Mouse (Mus musculus): ENCODE results near the gene Rnf216. TPM values are rescaled to one million over a fixed set of nuclear protein-coding genes. Genes with fewer than 3 reads are reported as not detected.
A peak's percentile ranks its signal among the peaks of the same experiment; 100 is the strongest.

The Rnf216 gene
- total and polyA plus RNA-seq, 2 experiments from 2014 or later = 27.5 to 40.7 TPM

GRCm38 (mm10) chr5:143043902-143044301, 68.9 kb downstream of the Rnf216 start:
- no peak overlapping the region for H3K9ac ChIP-seq (replicated peaks; ENCODE audit: low read length, poor library complexity, severe bottlenecking)
- no peaks in the 10 kb centered on the region for H3K27me3 ChIP-seq (ENCODE audit: insufficient read depth, low read length)
- DNase-seq (ENCODE audit: low spot score) (no peak), ATAC-seq (ENCODE audit: low FRiP score) (no peak)
- no peak for TF ChIP-seq CTCF (IDR thresholded peaks at IDR 0.05)
- WGBS = 34% methylated on average over 2 of the region's 2 CpGs
- no peaks in the 10 kb centered on the region for H3K4me1 ChIP-seq (ENCODE audit: insufficient read depth, low read length)
- H3K9me3 ChIP-seq (ENCODE audit: low read length) = no peaks in the 10 kb centered on the region
- H3K27ac ChIP-seq (ENCODE audit: low read depth, low read length) = no peak overlapping the region
- H3K4me3 ChIP-seq (ENCODE audit: low read depth, low read length) = no peak overlapping the region
- no peaks in the 10 kb centered on the region for H3K36me3 ChIP-seq (ENCODE audit: insufficient read depth, low read length)
- H3K4me2 ChIP-seq (ENCODE audit: low read depth, low read length, poor library complexity, severe bottlenecking) = no peak overlapping the region

- DNase-seq (ENCODE audit: low spot score) = peak; percentile 61
- TF ChIP-seq CTCF (IDR thresholded peaks at IDR 0.05) = peak; percentile 59
- Histone ChIP-seq H3K9ac (replicated peaks; ENCODE audit: low read length, poor library complexity, severe bottlenecking) (no peak overlapping the region), H3K27me3 (ENCODE audit: insufficient read depth, low read length) (no peaks in the 10 kb centered on the region), H3K4me1 (ENCODE audit: insufficient read depth, low read length) (no peaks in the 10 kb centered on the region), H3K4me2 (ENCODE audit: low read depth, low read length, poor library complexity, severe bottlenecking) (no peak overlapping the region), H3K36me3 (ENCODE audit: insufficient read depth, low read length) (no peaks in the 10 kb centered on the region), H3K9me3 (ENCODE audit: low read length) (no peaks in the 10 kb centered on the region), H3K4me3 (ENCODE audit: low read depth, low read length) (no peak overlapping the region), H3K27ac (ENCODE audit: low read depth, low read length) (no peak overlapping the region)
- no peak for ATAC-seq (ENCODE audit: low FRiP score)
- 78% methylated on average over 2 of the region's 2 CpGs for WGBS
These were observed 69.5 kb downstream of the Rnf216 start for GRCm38 (mm10) chr5:143043285-143043684.

- no peaks in the 10 kb centered on the region for H3K27me3 ChIP-seq (ENCODE audit: insufficient read depth, low read length)
- no peak for ATAC-seq (ENCODE audit: low FRiP score)
- no peak overlapping the region for H3K9ac ChIP-seq (replicated peaks; ENCODE audit: low read length, poor library complexity, severe bottlenecking)
- no peak overlapping the region for H3K4me3 ChIP-seq (ENCODE audit: low read depth, low read length)
- 86% methylated on average over 4 of the region's 4 CpGs for WGBS
- no peak overlapping the region for H3K27ac ChIP-seq (ENCODE audit: low read depth, low read length)
- H3K9me3 ChIP-seq (ENCODE audit: low read length) = no peaks in the 10 kb centered on the region
- no peak overlapping the region for H3K4me2 ChIP-seq (ENCODE audit: low read depth, low read length, poor library complexity, severe bottlenecking)
- no peaks in the 10 kb centered on the region for H3K4me1 ChIP-seq (ENCODE audit: insufficient read depth, low read length)
- no peak for TF ChIP-seq CTCF (IDR thresholded peaks at IDR 0.05)
- DNase-seq (ENCODE audit: low spot score) = no peak
- H3K36me3 ChIP-seq (ENCODE audit: insufficient read depth, low read length) = 0 out of 2 replicates have a peak, but pooled peaks cover 2% of the 10 kb centered on the region
These were observed 74.0 kb downstream of the Rnf216 start for GRCm38 (mm10) chr5:143038794-143039193.

GRCm38 (mm10) chr5:143037201-143037600, 75.6 kb downstream of the Rnf216 start:
- H3K9me3 ChIP-seq (ENCODE audit: low read length) = no peaks in the 10 kb centered on the region
- H3K27me3 ChIP-seq (ENCODE audit: insufficient read depth, low read length) = no peaks in the 10 kb centered on the region
- TF ChIP-seq CTCF (IDR thresholded peaks at IDR 0.05) = peak; percentile 84
- H3K27ac ChIP-seq (ENCODE audit: low read depth, low read length) = no peak overlapping the region
- peak; percentile 77 for DNase-seq (ENCODE audit: low spot score)
- ATAC-seq (ENCODE audit: low FRiP score) = no peak
- 0 out of 2 replicates have a peak, but pooled peaks cover 2% of the 10 kb centered on the region for H3K36me3 ChIP-seq (ENCODE audit: insufficient read depth, low read length)
- H3K4me3 ChIP-seq (ENCODE audit: low read depth, low read length) = no peak overlapping the region
- no peak overlapping the region for H3K4me2 ChIP-seq (ENCODE audit: low read depth, low read length, poor library complexity, severe bottlenecking)
- no peaks in the 10 kb centered on the region for H3K4me1 ChIP-seq (ENCODE audit: insufficient read depth, low read length)
- WGBS = 16% methylated on average over 1 of the region's 1 CpGs
- no peak overlapping the region for H3K9ac ChIP-seq (replicated peaks; ENCODE audit: low read length, poor library complexity, severe bottlenecking)

GRCm38 (mm10) chr5:143036052-143036451, 76.7 kb downstream of the Rnf216 start:
- no peak for DNase-seq (ENCODE audit: low spot score)
- TF ChIP-seq CTCF (IDR thresholded peaks at IDR 0.05) = 0 out of 2 replicates have a peak, but pooled peaks have one; percentile 3
- Histone ChIP-seq H3K27me3 (ENCODE audit: insufficient read depth, low read length) (no peaks in the 10 kb centered on the region), H3K4me2 (ENCODE audit: low read depth, low read length, poor library complexity, severe bottlenecking) (no peak overlapping the region), H3K9me3 (ENCODE audit: low read length) (no peaks in the 10 kb centered on the region), H3K36me3 (ENCODE audit: insufficient read depth, low read length) (0 out of 2 replicates have a peak, but pooled peaks cover 2% of the 10 kb centered on the region), H3K4me1 (ENCODE audit: insufficient read depth, low read length) (no peaks in the 10 kb centered on the region), H3K4me3 (ENCODE audit: low read depth, low read length) (no peak overlapping the region), H3K9ac (replicated peaks; ENCODE audit: low read length, poor library complexity, severe bottlenecking) (no peak overlapping the region), H3K27ac (ENCODE audit: low read depth, low read length) (no peak overlapping the region)
- 96% methylated on average over 1 of the region's 1 CpGs for WGBS
- no peak for ATAC-seq (ENCODE audit: low FRiP score)

GRCm38 (mm10) chr5:143035271-143035670, 77.5 kb downstream of the Rnf216 start:
- no peak for ATAC-seq (ENCODE audit: low FRiP score)
- H3K4me3 ChIP-seq (ENCODE audit: low read depth, low read length) = no peak overlapping the region
- no peaks in the 10 kb centered on the region for H3K4me1 ChIP-seq (ENCODE audit: insufficient read depth, low read length)
- 86% methylated on average over 4 of the region's 4 CpGs for WGBS
- H3K27ac ChIP-seq (ENCODE audit: low read depth, low read length) = no peak overlapping the region
- H3K27me3 ChIP-seq (ENCODE audit: insufficient read depth, low read length) = no peaks in the 10 kb centered on the region
- no peaks in the 10 kb centered on the region for H3K9me3 ChIP-seq (ENCODE audit: low read length)
- no peak for DNase-seq (ENCODE audit: low spot score)
- no peak overlapping the region for H3K4me2 ChIP-seq (ENCODE audit: low read depth, low read length, poor library complexity, severe bottlenecking)
- TF ChIP-seq CTCF (IDR thresholded peaks at IDR 0.05) = no peak
- no peak overlapping the region for H3K9ac ChIP-seq (replicated peaks; ENCODE audit: low read length, poor library complexity, severe bottlenecking)
- H3K36me3 ChIP-seq (ENCODE audit: insufficient read depth, low read length) = 0 out of 2 replicates have a peak, but pooled peaks cover 2% of the 10 kb centered on the region
